Mouse (Mus musculus) cerebellum, adult (tissue): ENCODE measurements around the gene Tmem107.

Source experiments
- ATAC-seq: cut with Nextera tagmentation; 2 replicates; pipeline ENCODE4 v1.9.2; 2017; ENCODE audit warnings: mild to moderate bottlenecking, moderate library complexity, mixed read lengths; ENCODE audit not compliant: insufficient number of reproducible peaks, low FRiP score, low TSS enrichment

Tmem107 gene

DNA sequence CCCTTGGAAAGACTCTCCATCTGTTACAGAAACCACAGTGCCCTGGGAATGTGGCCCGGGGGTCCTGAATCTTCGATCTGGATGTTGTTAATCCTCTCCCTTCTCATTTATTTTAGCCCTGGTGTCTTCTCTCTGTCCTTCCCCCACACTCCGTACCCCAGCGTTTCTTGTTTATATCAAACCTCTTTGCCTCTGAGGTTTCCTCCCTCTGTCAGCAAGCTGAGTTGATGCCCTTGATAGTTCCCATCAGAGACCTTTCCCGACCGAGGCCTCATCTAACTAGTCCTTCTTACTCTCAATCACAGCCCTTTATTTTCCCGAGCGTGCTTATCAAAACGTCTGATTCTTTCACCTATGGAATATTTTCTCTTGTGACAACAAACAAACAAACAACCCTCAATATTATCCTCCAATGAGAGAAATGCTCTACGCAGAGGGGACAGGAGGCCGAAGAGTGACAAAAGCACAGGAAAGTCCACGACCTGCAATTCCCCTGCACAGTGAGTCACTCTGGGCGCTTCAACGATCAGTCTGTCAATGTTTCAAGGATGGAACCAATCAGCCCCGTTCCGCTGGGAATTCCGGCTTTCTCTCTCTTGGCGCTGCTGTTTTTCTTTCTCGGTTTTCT lies 11.8 kb upstream of the Tmem107 start:
- ATAC-seq = no peak

DNA sequence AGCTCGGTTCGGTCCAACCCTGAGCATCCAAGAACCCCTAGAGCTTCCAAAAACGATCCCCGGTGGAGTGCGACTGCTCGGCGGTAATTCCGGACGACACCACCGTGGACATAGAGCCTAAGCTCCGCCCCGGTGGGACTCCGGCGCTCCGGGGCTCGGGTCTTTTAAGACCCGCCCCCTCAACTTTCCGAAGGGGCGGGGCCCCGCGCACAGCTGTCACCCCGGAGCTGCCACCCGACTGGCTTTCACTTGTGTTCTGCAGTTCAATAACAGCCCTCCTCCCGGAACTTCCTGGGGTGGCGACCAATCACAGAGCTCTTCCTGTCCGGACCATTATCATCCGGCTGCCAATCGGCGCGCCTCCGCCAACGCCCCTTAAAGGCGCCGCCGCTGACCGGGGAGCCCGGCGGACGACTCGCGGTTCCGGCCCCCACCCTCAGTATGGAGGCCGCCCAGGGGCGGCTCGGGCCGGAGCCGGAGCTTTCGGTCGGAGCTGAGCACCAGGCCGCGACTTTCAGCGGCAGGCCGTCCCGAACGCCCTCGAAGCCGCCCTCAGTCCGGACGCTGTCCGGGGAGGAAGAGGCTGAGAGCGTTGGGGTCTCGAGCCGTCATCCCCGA lies 11.1 kb upstream of the Tmem107 start, which contains the start of gene Borcs6:
Gene Borcs6 (plus strand): TSS at position 361 of the 618 bp plus-strand sequence.
- ATAC-seq = peak; percentile 92

DNA sequence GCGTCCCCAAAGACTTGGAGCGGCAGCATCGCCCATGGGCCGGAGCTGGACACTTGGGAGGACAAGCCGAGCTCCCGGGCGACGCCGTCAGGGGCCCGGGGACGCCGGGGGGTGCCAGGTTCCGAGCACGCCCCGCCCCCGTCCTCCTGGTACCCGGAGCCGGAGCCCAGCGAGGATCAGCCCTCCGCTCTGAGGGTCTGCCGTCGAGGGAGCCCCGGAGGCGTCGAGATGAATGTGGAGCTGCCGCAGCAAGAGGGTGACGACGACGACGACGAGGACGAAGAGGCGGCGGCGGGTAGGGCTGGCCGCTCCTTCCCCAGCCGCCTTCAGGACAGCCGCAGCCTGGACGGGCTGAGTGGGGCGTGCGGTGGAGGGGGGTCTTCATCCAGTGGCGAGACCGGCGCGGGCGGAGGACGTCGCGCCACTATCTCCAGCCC lies 10.6 kb upstream of the Tmem107 start:
- ATAC-seq = peak; percentile 1; the same call in 1 of the 2 replicates

DNA sequence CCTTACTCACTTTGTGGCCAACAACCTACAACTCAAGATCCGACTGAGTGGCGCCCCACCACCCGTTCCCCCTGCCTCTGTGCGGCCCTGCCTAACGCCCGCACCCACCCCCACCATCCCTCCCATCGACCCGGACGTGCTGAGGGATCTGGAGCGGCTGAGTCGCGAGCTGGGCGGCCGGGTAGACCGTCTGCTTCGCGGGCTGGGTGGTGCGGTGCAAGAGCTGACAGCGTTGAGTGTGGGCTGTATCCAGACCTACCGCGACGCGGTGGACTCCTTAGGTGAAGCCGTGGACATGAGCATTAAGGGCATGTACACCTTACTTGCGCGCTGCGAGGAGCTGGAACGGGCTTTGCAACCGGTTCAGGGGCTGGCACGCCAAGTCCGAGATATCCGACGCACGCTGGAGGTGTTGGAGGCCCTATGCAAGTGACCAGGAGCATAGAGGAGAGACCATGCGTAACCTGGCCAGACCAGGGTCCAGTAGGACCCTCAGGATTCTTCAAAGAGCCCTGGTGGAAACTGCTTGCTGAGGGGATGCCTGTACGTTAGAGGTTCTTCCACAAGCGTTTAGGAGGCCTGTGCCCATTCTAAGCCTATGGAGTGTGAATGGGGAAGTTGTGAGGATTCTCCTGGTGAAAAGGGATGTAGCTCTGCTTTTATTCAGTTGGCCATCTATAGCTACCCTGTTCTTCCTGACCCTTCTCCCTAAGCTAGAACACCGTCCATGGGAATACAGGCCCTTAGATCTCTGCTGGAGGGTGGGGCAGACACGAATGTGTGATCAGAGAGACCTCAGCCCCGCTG lies 10.0 kb upstream of the Tmem107 start:
- ATAC-seq = no peak

DNA sequence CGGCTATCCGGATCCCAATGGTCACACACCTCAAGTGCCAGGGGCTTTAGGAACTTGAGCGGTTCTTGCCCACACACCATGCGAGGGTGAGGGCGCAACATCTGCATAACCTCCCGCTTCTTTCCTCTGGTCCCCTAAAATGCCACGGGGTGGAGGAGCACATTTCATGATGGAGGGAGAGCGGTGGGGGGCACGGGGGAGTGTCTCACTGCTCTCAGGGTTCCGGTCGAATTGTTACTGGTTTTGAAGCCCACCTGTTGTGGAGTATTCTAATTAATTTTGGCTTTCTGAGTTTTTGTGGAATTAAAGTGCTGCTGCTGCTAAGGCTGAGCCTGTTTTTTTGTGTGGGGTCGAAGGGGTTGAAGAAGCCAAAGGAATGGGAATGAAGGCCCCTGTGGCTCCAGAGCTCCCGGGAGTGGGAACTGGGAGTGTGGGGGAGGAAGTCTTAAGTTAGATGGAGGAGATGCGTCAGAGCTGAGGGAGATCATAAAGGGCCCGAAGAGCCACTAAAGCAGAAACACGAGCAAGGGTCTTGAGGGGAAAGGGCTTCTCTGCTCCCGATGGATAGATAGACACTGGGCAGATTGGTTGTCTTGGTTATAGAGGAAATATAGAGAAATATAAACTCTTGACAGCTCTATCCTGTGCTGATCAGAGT lies 9.2 kb upstream of the Tmem107 start:
- no peak for ATAC-seq

DNA sequence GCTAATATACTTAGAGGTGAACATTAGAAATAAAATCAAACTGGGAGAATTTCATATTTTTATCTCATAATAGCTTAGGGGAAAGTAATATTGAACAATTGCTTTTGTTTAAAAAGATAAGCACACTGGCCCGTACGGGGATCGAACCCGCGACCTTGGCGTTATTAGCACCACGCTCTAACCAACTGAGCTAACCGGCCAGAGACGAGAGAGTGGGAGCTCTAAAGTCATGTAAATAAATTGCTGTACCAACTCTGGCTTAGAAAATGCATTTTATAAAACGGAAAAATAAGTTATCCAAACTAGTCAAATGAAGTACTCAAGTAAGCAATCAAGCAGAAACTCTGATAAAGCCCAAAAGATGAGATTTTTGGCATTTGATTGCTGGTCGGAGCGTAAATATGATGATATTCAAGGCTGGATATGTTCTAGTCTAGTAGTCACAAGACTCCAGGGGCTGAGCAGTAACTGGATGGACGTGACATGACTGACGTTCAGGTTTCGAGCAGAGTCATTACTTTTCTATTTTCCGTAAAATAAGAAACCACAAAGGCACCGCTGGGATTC lies 8.3 kb upstream of the Tmem107 start:
- no peak for ATAC-seq

DNA sequence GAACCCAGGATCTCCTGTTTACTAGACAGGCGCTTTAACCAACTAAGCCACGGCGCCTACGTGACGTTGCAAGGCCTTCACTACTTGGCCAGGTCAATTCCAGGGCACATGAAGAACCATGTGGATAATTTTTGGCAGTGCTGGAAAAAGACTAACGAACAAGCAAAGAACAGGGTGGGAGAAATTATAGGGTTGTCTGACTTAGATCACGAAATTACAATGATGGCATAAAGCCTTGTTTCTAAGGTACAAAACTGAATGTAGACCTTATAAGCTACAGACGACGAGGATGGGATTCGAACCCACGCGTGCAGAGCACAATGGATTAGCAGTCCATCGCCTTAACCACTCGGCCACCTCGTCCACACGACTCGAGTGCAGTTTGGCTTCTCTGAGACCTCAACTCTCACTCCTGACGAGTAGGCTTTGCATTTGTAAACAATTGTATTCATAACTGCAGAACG lies 7.8 kb upstream of the Tmem107 start:
- ATAC-seq = no peak

DNA sequence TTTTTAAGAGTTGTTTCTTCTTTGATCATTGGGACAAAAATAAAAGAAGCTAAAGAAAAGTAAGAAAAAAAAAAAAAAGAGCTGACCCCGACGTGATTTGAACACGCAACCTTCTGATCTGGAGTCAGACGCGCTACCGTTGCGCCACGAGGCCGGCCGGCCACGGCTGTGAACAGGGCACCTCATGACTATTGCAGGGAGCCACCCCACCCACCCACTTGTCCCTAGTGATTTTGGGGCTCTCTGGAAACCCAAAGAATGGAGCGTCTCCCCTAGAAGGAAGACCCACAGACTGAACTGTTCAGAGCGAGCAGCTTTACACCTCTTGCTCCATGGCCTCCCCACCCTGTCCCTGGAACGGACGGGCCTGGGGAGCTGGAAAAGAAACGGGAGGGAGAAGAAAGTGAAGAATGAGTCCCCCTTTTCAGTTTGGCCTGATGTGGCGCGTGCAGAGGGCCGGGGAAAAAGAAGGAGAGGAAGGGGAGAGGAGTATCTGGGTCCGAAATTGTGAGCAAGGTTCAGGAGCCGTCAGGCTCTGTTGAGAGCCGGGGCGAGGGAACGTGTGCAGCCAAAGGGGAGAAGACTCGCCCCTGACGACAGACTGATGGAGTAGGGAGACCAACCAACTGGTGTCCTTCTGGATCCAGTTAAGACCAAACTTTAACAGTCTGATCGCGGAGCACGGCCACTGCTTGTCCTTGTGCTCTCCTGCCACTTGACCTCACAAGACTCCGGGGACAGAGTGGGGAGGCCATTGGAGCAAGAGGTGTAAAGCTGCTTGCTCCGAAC lies 7.0 kb upstream of the Tmem107 start:
- no peak for ATAC-seq

DNA sequence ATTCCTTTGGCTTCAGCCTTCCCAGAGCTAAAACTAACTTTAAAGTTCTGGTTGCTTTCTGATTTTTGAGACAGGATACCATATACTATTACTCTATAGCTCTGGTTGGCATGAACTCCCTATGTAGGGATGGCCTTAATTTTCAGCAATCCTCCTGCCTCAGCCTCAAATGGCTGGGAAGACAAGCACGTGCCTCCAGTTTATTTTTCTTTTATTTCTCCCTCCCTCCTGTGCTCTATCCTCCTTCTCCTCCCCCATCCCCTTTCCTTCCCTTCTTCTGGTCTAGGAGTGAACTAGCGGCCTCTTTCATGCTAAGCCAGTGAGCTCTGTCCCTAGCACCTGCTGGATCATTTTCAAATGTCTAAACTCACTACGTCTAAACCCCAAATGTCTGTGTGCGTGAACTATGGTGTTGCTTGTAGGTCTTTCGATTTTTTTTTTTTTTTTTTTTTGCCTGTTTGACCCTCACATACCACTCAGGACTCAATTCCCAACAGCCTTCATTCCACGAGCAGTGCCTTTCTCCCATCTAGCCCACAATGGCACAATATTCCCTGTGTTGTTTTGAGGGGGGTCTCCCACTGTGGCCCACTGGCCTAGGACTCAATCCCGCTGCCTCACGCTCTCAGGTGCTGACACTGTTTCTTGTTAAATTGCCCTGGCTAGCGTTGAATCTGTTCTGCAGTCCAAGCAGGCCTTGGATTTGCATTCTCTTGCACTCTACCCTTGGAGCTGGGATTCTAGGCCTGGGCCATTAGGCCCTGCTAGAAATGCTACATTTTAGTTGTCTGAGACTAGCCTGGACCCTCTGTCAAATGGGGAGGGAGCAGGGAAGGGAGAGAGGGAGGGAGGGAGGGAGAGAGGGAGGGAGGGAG lies 6.1 kb upstream of the Tmem107 start:
- ATAC-seq = no peak

DNA sequence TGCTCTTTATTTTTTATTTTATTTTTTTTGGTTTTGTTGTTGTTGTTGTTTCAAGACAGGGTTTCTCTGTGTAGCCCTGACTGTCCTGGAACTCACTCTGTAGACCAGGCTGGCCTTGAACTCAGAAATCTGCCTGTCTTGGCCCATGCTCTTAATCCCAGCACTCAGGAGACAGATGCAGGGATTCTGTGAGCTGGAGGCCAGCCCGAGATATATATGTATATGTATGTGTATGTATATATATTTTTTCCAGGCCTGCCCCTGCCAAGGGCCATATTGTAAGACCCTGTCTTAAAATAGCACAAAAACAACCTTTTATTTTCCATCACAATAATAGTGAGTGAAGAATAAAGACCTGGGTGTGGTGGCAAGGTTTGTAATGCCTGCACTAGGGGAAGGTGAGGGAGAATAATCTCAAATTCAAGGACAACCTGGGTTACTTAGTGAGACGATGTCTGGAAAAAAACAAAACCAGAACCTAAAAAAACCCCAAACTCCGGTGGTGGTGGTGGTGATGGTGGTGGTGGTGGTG lies 5.1 kb upstream of the Tmem107 start:
- ATAC-seq = no peak

DNA sequence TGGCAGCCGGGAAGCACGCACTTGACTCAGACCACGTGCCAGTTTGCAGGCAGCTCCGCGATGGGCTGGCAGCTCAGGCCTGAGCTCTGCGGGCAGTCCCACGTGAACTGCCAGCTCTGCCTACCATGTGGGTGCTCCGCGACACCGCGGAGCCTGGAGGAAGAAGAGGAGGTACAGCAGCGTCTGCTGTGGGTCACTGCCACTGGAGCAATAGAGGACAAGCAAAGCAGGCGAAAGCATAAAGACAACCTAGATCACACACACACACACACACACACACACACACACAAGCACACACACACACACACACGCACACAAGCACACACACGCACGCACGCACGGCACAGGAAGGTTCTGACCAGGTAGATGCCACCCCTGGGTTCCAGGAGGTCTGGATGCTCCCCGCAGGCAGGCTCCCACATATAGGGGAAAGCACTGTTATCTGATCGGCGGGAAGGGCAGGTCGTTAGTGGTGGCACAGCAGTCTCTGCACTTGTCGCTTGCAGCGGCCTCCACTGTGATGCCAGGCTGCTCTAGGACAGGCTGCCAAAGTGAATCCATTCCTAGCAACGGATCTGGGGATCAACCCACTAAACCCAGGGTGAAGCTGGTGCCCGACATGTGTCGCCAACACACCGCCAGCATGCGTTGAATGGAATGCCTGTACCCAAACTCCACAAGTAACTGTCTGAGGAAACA lies 4.3 kb upstream of the Tmem107 start:
- ATAC-seq = no peak

DNA sequence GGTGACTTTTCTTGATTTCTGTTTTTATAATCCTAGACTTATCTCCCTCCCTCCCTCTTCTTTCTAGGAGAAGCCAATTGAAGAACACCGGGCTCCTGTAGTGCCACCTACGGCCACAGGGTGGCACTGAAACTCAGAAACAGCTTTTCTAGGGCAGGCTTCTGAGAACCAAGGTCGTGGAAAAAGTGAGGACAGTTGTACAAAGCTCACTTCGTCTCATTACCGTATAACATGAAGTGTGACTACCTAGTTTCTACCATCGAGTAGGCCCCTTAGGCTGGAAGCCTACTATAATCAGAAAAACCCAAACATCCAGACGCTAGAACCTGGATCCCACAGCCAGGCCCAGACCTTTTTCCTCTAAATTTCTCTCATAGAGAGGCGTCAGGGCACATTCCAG lies 3.6 kb upstream of the Tmem107 start:
- no peak for ATAC-seq

DNA sequence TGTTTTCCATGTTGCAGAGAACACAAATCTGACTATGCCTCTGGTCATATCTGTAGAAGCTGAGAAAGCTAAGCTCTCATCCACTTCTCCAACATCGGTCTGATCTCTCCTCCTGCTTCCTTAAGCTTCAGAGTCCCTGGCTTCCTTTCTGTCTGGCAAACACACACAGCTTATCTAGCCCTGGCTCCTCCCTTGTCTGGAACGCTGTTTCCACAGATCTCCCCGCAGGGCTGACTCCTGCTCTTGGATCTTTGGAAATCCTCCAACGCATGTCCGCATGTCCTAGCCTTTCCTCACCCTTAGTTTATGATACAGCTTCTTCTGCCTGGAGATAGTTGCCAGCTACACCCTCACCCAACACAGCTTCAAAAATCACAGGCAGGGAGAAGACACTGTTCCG lies 3.0 kb upstream of the Tmem107 start:
- ATAC-seq = no peak

DNA sequence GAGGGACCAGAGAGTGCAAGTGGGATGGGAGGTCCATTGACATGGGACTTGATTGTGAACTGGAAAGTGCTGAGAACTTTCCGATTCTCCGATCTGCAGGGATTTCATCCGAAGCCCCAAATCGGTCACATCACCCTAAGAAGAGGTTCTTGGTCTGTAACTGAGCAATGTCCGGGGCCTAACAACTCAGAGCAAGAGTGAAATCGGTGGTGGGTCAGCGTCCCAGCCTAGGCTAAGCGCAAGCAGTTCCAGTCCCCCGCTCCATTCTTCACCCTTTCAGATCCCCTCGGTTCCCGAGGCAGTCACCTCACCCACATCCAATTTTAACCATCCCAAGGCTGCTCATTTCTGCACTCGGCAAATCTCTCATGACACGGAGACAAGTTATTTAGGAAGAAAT lies 513 bp upstream of the Tmem107 start:
- no peak for ATAC-seq

DNA sequence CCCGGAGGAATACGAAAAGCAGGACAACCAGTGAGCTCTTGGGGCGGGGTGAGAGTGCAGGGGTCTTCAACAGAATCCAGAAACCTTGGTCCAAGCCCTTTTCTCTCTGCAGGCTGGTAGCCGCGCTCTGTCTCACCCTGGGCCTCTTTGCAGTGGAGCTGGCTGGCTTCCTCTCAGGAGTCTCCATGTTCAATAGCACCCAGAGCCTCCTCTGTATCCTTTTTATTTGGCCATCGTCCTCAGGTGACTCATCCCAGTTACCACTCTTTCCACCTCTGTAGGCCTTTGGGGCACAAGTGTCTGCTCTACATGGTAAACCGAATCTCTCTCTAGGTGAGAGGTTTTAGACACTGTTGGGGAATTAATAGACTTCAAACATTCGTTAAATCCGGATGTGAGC lies 656 bp downstream of the Tmem107 start:
- no peak for ATAC-seq

DNA sequence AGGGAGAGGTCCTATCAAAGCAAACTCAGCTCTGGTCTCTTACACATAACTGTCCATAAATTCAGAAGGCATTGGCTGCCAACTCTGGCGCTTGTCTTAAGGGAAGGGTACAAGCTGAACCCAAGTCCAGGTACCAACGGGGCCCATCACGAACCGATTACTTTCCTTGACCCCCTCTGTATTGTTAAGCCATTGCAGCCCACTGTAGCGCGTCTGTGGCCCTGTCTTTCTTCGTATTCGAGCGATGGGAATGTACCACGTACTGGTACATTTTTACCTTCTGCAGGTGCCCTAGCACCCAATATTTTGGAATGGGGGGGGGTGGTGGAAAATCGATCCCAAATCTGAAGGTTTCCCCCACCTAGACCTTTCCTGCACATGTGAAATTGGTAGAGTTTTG lies 1.6 kb downstream of the Tmem107 start:
- ATAC-seq = no peak

DNA sequence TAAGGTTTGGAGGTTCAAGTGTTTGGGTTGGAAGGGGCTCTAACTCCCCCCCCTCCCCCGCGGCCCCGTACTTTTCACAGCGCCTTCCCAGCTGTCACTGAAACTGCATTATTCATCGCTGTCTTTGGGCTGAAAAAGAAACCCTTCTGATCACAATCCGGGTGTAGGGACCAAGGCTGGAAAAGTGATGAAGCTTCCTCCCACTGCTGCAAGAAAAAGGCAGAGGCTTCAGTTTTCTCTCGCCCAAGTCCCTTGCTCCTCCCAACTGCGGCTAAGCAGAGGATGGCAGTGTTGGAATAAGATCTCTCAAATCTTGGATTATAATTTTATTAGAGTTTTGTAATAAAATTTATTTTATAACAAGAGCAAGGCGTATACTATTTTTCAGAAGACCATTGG lies 2.1 kb downstream of the Tmem107 start:
- no peak for ATAC-seq
